Mouse (Mus musculus): Measurements from ENCODE around the gene Xcl1. TPM values are rescaled to one million over a fixed set of nuclear protein-coding genes. Genes with fewer than 3 reads are reported as not detected.

Gene Xcl1
- total RNA-seq (2023): not detected in 2 replicates

GRCm38 (mm10) chr1:164935477-164936044, at the start of gene Xcl1:
Gene Xcl1, minus strand, starts transcription at chr1:164935527.

Other genes with a start within 250 kb of the Xcl1 start
- gene Dpt, start 138.9 kb downstream of the Xcl1 start, total RNA-seq (2023): not detected in 2 replicates
- 0.51 and 0.64 TPM in 2 replicates for gene Tbx19, start 225.2 kb upstream of the Xcl1 start, total RNA-seq (2023)